Mouse (Mus musculus): ENCODE measurements around the gene Car6. TPM values are rescaled to one million over a fixed set of nuclear protein-coding genes. Genes with fewer than 3 reads are reported as not detected.
A peak's percentile ranks its signal among the peaks of the same experiment; 100 is the strongest.

Car6 gene
- polyA plus RNA-seq, 1 experiment from 2014 or later: not detected

GRCm38 (mm10) chr4:150176535-150176934, 24.6 kb downstream of the Car6 start:
- H3K27ac ChIP-seq: no peak overlapping the region
- ATAC-seq (ENCODE audit: insufficient number of reproducible peaks, insufficient read depth, low FRiP score, low TSS enrichment, low read depth): no peak

GRCm38 (mm10) chr4:150174027-150174426, 27.1 kb downstream of the Car6 start:
- Histone ChIP-seq H3K9ac (no peak overlapping the region), H3K4me3 (no peak overlapping the region), H3K4me2 (no peak overlapping the region), H3K4me1 (peaks cover 19% of the 10 kb centered on the region), H3K36me3 (no peaks in the 10 kb centered on the region), H3K9me3 (no peaks in the 10 kb centered on the region), H3K27ac (no peak overlapping the region), H3K27me3 (no peaks in the 10 kb centered on the region)
- ATAC-seq (ENCODE audit: insufficient number of reproducible peaks, insufficient read depth, low FRiP score, low TSS enrichment, low read depth): no peak
- WGBS: 92% methylated on average over 14 of the region's 14 CpGs

More at GRCm38 (mm10) chr4:150176535-150176934, 24.6 kb downstream of the Car6 start:
- 6% methylated on average over 7 of the region's 7 CpGs for WGBS
- Histone ChIP-seq H3K9me3 (no peaks in the 10 kb centered on the region), H3K4me2 (peak overlapping the region; percentile 42), H3K27me3 (no peaks in the 10 kb centered on the region), H3K36me3 (no peaks in the 10 kb centered on the region), H3K9ac (no peak overlapping the region), H3K4me3 (no peak overlapping the region), H3K4me1 (peaks cover 19% of the 10 kb centered on the region)

GRCm38 (mm10) chr4:150173281-150173680, 27.9 kb downstream of the Car6 start:
- no peak overlapping the region for H3K27ac ChIP-seq
- ATAC-seq (ENCODE audit: insufficient number of reproducible peaks, insufficient read depth, low FRiP score, low TSS enrichment, low read depth): no peak
- no peak overlapping the region for H3K4me2 ChIP-seq
- WGBS: 59% methylated on average over 10 of the region's 10 CpGs
- no peaks in the 10 kb centered on the region for H3K36me3 ChIP-seq
- no peak overlapping the region for H3K9ac ChIP-seq
- no peaks in the 10 kb centered on the region for H3K9me3 ChIP-seq
- H3K4me1 ChIP-seq: peaks cover 12% of the 10 kb centered on the region
- H3K27me3 ChIP-seq: no peaks in the 10 kb centered on the region
- no peak overlapping the region for H3K4me3 ChIP-seq

- Histone ChIP-seq H3K27me3 (no peaks in the 10 kb centered on the region), H3K9me3 (no peaks in the 10 kb centered on the region), H3K4me3 (no peak overlapping the region), H3K9ac (no peak overlapping the region), H3K4me1 (peaks cover 6% of the 10 kb centered on the region), H3K27ac (no peak overlapping the region), H3K36me3 (no peaks in the 10 kb centered on the region), H3K4me2 (no peak overlapping the region)
- ATAC-seq (ENCODE audit: insufficient number of reproducible peaks, insufficient read depth, low FRiP score, low TSS enrichment, low read depth): no peak
- 78% methylated on average over 8 of the region's 8 CpGs for WGBS
Observed at GRCm38 (mm10) chr4:150172107-150172506, 29.0 kb downstream of the Car6 start.

- no peak for ATAC-seq (ENCODE audit: insufficient number of reproducible peaks, insufficient read depth, low FRiP score, low TSS enrichment, low read depth)
- no peaks in the 10 kb centered on the region for H3K9me3 ChIP-seq
- H3K4me2 ChIP-seq: no peak overlapping the region
- WGBS: 84% methylated on average over 10 of the region's 10 CpGs
- no peak overlapping the region for H3K4me3 ChIP-seq
- H3K4me1 ChIP-seq: no peaks in the 10 kb centered on the region; the same call in 1 of the 2 replicates
- no peak overlapping the region for H3K27ac ChIP-seq
- no peaks in the 10 kb centered on the region for H3K27me3 ChIP-seq
- no peaks in the 10 kb centered on the region for H3K36me3 ChIP-seq
- no peak overlapping the region for H3K9ac ChIP-seq
Observed at GRCm38 (mm10) chr4:150168406-150168805, 32.7 kb downstream of the Car6 start.

GRCm38 (mm10) chr4:150164875-150165274, 36.3 kb downstream of the Car6 start:
- H3K27me3 ChIP-seq: no peaks in the 10 kb centered on the region
- H3K4me2 ChIP-seq: peak overlapping the region; percentile 35; the same call in 1 of the 2 replicates
- no peaks in the 10 kb centered on the region for H3K36me3 ChIP-seq
- WGBS: 37% methylated on average over 13 of the region's 13 CpGs
- H3K9me3 ChIP-seq: 0 out of 2 replicates have a peak, but pooled peaks cover 4% of the 10 kb centered on the region
- 0 out of 2 replicates have a peak, but pooled peaks have one; percentile 32 for ATAC-seq (ENCODE audit: insufficient number of reproducible peaks, insufficient read depth, low FRiP score, low TSS enrichment, low read depth)
- no peak overlapping the region for H3K27ac ChIP-seq
- H3K4me3 ChIP-seq: no peak overlapping the region; the same call in 1 of the 2 replicates
- H3K9ac ChIP-seq: no peak overlapping the region
- no peaks in the 10 kb centered on the region; the same call in 1 of the 2 replicates for H3K4me1 ChIP-seq

GRCm38 (mm10) chr4:150162561-150163169, 38.5 kb downstream of the Car6 start:
- 0 out of 2 replicates have a peak, but pooled peaks cover 4% of the 10 kb centered on the region for H3K9me3 ChIP-seq
- ATAC-seq (ENCODE audit: insufficient number of reproducible peaks, insufficient read depth, low FRiP score, low TSS enrichment, low read depth): no peak
- no peaks in the 10 kb centered on the region; the same call in 1 of the 2 replicates for H3K4me1 ChIP-seq
- H3K27me3 ChIP-seq: no peaks in the 10 kb centered on the region
- WGBS: 71% methylated on average over 13 of the region's 13 CpGs
- H3K9ac ChIP-seq: no peak overlapping the region
- H3K4me3 ChIP-seq: no peak overlapping the region
- no peak overlapping the region for H3K27ac ChIP-seq
- H3K4me2 ChIP-seq: no peak overlapping the region
- no peaks in the 10 kb centered on the region for H3K36me3 ChIP-seq

GRCm38 (mm10) chr4:150159458-150159857, 41.7 kb downstream of the Car6 start:
- ATAC-seq (ENCODE audit: insufficient number of reproducible peaks, insufficient read depth, low FRiP score, low TSS enrichment, low read depth): no peak
- 87% methylated on average over 2 of the region's 2 CpGs for WGBS
- Histone ChIP-seq H3K4me2 (no peak overlapping the region), H3K4me3 (no peak overlapping the region), H3K9me3 (0 out of 2 replicates have a peak, but pooled peaks cover 4% of the 10 kb centered on the region), H3K9ac (no peak overlapping the region), H3K36me3 (no peaks in the 10 kb centered on the region), H3K27me3 (no peaks in the 10 kb centered on the region), H3K27ac (no peak overlapping the region), H3K4me1 (no peaks in the 10 kb centered on the region)

GRCm38 (mm10) chr4:150157348-150157882, 43.7 kb downstream of the Car6 start:
- no peaks in the 10 kb centered on the region for H3K4me1 ChIP-seq
- no peaks in the 10 kb centered on the region for H3K9me3 ChIP-seq
- H3K4me2 ChIP-seq: no peak overlapping the region
- no peaks in the 10 kb centered on the region for H3K27me3 ChIP-seq
- no peak overlapping the region for H3K4me3 ChIP-seq
- no peak overlapping the region for H3K27ac ChIP-seq
- no peaks in the 10 kb centered on the region for H3K36me3 ChIP-seq
- WGBS: 65% methylated on average over 14 of the region's 14 CpGs
- H3K9ac ChIP-seq: no peak overlapping the region
- ATAC-seq (ENCODE audit: insufficient number of reproducible peaks, insufficient read depth, low FRiP score, low TSS enrichment, low read depth): no peak

- Histone ChIP-seq H3K4me2 (no peak overlapping the region), H3K9me3 (no peaks in the 10 kb centered on the region), H3K27ac (no peak overlapping the region), H3K9ac (no peak overlapping the region), H3K4me3 (no peak overlapping the region), H3K27me3 (no peaks in the 10 kb centered on the region), H3K36me3 (no peaks in the 10 kb centered on the region), H3K4me1 (no peaks in the 10 kb centered on the region)
- 73% methylated on average over 4 of the region's 4 CpGs for WGBS
- ATAC-seq (ENCODE audit: insufficient number of reproducible peaks, insufficient read depth, low FRiP score, low TSS enrichment, low read depth): no peak
Observed at GRCm38 (mm10) chr4:150155731-150156130, 45.4 kb downstream of the Car6 start.

- no peak overlapping the region for H3K27ac ChIP-seq
- H3K4me1 ChIP-seq: no peaks in the 10 kb centered on the region
- WGBS: 88% methylated on average over 4 of the region's 4 CpGs
- no peak overlapping the region for H3K4me2 ChIP-seq
- H3K9me3 ChIP-seq: no peaks in the 10 kb centered on the region
- no peaks in the 10 kb centered on the region for H3K36me3 ChIP-seq
- H3K9ac ChIP-seq: no peak overlapping the region
- ATAC-seq (ENCODE audit: insufficient number of reproducible peaks, insufficient read depth, low FRiP score, low TSS enrichment, low read depth): no peak
- H3K4me3 ChIP-seq: no peak overlapping the region
- H3K27me3 ChIP-seq: no peaks in the 10 kb centered on the region
Observed at GRCm38 (mm10) chr4:150155301-150155700, 45.8 kb downstream of the Car6 start.

- Histone ChIP-seq H3K4me2 (no peak overlapping the region), H3K27me3 (no peaks in the 10 kb centered on the region), H3K9ac (no peak overlapping the region), H3K9me3 (0 out of 2 replicates have a peak, but pooled peaks cover 4% of the 10 kb centered on the region), H3K4me1 (no peaks in the 10 kb centered on the region), H3K27ac (no peak overlapping the region), H3K4me3 (no peak overlapping the region), H3K36me3 (no peaks in the 10 kb centered on the region)
- WGBS: 82% methylated on average over 8 of the region's 8 CpGs
- ATAC-seq (ENCODE audit: insufficient number of reproducible peaks, insufficient read depth, low FRiP score, low TSS enrichment, low read depth): no peak
Observed at GRCm38 (mm10) chr4:150152483-150152882, 48.6 kb downstream of the Car6 start.

All from embryonic facial prominence, embryonic 13.5 days (tissue).